Mouse (Mus musculus): ENCODE results near the gene Sec24b.

DNA sequence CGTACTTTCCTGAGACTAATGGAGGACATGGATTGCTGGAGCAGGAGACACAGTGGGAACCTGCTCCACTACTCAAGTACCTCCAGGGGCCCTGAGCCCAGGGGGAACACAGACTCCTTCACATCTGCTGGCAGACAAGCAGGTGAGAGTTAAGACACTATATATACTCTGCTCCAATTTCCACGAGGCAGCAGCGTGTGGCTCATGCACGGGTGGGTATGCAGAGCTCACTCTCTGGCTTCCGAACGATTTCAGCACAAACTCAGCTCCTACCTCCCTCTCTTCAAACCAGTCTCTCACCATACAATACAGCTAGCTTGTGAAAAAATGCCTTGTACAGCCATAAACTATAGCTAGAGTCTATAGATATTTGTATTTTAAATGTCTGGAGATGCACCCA is 62.8 kb downstream of the Sec24b start:
- TF ChIP-seq CTCF (conservative IDR thresholded peaks at IDR 0.05; ENCODE audit: insufficient read depth, insufficient read length, low read depth, low read length) = no peak
- no peak for TF ChIP-seq POLR2A (IDR thresholded peaks at IDR 0.05; ENCODE audit: low read depth, low read length)

All from kidney, adult 2 months (tissue).